Mouse (Mus musculus): ENCODE results near the gene Tubd1.

The Tubd1 gene

DNA sequence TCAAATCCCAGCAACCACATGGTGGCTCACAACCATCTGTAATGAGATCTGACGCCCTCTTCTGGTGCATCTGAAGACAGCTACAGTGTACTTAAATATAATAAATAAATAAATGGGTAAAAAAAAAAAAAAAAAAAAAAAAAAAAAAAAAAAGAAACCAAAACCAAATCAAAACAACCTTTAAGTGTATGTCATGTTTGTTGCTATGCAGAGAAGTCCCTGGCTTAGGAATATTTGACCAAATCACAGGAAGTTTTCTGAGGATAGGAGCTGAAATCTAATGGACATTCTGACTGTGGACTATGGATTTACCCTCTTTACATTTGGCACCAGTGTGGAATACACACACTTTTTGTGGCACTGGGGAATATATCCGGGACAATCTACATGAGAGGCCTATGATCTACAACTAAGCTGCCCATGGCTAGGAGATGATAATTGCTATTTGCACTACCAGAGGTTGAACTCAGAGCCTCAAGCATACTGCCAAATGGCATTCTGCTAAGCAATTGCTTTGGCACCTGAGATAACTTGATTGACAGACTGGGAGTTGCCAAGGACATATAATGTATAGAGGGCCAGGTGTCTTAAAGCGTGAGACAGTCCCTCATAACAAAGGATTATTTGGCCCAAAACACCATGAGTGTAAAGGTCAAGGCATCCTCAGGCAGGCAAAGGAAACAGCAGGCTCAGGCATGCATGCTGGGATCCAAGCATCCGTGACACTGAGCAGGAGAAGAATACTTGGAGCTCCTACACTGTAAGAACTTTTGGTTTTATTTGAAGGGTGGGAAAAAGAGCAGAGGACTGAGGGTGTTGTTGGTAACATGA lies 54.8 kb downstream of the Tubd1 start:
- no peak for DNase-seq (ENCODE audit: low spot score)

DNA sequence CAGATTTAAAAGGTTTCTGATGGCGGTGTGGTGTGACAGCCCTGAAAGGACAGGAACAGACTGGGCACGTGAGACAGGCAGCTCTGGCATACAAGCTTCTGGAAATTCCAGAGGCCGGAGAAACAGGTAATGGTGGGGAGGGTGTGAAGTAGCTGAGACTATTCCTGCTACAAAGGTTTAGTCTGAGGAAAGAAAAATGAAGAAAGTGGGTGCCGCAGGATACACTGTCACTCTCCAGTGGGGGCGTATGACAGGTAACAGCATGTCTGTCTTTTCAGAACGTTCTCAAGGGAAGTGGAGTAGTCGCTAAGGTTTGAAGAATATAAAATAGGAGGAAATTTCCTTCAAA lies 55.4 kb downstream of the Tubd1 start:
- DNase-seq (ENCODE audit: low spot score) = no peak

DNA sequence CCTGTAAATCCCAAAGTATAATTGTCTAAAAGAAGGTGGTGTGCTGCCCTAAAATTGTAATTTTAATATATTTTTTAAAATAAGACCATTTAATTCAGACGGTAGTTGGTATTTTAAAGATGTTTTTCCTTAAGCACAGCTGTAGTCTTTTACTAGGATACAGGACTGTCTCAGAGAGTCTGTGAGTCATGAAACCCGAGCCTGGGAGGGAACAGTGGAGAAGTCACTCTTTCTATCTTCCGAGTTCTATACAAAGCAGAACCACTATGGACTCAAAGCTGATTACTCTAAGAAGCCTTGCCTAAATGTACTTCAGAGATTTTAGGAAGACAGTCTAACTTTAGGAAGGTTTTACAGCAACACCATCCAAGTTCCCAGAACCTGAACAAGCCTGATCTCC lies 57.3 kb downstream of the Tubd1 start:
- DNase-seq (ENCODE audit: low spot score) = no peak

DNA sequence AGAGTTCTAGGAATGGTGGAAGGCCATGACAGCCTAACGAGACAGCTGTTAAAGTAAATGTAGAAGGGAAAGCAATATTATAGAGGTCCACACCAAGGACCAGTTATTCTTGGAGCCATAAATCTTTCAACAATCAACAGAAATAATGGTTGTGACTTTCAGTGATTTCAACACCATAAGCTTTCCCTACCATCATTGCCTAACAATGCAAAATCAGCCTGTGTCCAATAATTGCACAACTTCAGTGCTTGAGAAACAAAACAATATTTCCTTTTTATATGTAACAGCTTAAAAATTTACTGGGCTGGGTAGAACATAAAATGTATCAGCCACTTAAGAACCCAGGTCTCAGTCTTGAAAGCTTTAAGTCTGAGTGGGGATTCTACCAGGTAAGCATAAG lies 58.9 kb downstream of the Tubd1 start:
- no peak for DNase-seq (ENCODE audit: low spot score)

DNA sequence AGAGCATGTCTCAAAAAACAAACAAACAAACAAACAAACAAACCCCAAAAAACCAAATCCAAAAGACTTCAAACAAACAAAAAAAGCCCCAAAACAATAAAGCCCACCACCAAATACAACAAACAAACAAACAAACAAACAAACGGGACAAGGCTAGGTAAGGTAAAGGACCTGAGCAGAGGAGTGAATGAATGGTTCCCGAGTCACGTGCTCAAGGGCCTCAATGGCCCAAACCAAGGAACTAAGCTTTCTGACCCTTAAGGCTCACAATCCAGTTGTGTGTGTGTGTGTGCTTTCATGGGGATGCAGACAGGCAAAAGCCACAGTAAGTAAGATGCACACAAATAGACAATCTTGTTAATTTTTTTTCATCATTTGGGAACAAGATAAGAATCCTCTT lies 59.5 kb downstream of the Tubd1 start:
- no peak for DNase-seq (ENCODE audit: low spot score)

DNA sequence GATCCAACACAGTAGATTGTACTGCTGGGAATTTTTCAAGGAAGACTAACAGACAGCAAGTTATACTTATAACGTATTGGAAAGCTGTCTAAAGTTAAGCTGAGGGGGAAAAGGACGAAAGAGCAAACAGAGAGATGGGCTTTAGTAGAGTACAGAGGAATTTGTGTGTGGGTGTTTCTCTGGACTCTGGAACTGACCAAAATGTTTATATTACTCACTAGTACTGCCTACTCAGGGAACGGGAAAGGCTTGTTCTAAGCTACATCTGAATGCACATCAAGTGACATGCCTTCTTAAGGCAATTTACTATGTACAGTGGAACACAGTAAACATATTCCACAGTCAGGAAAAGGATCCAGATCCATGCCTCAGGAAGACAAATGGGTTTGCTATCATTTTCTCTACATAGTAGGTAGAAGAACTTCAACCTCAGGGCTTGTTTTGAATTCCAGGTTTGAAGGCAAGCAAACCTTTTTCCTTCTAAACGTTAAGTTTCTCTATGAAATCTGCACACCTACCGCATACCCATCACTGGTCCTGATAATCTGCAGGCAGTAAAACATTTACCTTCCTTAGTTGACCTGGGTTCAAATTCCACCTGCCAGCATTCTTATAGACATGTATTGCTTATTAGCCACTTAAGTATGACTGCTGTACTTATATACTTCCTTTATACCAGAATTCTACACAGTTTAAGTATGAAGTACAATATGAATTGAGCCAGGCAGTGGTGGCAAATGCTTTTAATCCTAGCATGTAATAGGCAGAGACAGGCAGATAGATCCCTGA lies 60.1 kb downstream of the Tubd1 start:
- no peak for DNase-seq (ENCODE audit: low spot score)

DNA sequence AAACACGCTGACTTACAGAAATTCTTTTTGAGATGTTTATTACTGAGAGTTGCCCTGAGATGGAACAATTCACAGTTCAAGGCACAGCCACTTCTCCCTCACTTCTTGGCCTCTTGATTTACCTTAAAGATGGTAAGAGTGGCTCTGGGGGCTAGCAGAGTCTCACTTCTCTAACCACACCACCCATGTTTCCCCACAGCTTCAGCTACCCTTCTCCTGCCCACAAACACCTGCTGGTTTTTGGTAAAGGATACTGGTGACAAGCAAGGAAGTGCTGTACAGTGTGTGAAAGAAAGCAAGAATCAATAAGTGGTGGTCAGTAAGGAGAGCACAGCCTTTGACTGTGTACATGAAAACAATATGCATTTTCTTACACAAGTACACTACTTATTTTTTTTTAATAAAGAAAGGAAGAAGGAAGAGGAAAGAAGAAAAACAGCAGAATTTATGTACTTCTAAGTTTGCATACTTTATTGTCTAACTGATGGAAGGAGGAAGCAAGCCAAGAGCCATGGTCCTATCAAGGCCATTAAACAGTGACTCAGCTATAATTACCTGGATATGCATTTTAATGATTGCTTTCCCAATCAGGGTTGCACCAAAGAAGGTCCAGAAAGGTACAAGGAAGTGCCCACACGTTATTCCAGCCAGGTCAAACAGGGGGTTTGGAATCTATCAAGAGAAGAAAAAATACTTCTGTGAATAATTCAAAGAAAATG lies 62.0 kb downstream of the Tubd1 start:
- DNase-seq (ENCODE audit: low spot score) = no peak

DNA sequence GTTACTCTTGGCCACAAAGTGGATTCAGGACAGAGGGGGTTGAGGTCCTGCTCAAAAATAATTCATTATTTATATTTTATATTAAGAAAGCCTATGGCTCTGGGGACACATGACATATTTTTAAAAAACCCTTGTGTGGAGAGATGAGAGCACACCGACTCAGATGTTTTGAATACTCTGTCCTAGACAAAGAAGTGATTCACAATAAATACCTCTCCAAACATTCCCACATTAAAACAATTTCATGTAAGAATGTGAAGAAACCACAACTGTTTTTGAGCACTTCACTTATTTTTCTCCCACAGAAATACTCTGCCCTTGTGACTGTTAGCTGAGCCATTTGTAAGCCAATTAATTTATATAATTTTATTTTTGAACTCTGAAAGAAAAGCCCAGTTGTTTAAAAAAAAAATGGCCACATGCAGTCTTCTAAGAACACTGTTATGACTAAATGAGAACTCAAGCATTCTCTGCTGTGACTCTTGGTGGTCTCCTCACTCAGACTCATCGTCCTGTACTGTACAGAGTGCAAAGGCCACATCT lies 63.1 kb downstream of the Tubd1 start:
- DNase-seq (ENCODE audit: low spot score) = no peak

DNA sequence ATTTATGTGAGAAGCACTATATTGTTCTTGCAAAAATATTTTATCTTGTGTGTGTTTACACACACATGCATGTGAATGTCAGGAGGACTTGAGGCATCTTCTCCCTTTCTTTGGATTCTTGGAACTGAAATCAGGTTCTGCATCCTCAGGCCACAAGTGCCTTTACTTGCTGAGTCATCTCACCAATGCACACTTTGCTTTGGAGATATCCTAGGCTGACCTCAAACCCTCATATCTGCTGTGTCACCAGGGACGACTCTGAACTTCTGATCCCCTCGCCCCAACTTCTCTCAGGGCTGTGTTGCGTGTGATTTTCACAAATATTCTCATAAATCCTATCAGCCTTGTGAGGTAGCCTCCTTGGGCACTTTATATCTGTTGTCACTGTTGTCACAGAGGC lies 65.4 kb downstream of the Tubd1 start:
- DNase-seq (ENCODE audit: low spot score) = no peak

DNA sequence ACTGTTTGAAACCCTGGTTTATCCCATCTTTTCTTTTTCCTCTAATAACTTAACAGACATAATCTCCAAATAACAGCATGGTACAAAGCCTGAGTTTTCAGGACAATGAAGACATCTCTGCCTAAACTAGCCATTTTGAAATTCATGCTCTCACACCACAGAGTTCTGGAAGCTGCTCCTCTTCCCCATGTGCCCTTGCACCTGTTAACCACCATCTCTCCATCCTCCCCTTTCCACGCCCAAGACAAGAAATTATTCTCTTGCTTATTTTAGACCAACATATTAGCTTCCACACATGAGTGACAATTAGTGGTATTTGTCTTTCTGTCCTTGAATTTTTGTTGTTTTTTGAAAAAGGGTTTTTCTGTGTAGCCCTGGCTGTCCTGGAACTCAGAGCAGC lies 67.2 kb downstream of the Tubd1 start:
- DNase-seq (ENCODE audit: low spot score) = no peak

DNA sequence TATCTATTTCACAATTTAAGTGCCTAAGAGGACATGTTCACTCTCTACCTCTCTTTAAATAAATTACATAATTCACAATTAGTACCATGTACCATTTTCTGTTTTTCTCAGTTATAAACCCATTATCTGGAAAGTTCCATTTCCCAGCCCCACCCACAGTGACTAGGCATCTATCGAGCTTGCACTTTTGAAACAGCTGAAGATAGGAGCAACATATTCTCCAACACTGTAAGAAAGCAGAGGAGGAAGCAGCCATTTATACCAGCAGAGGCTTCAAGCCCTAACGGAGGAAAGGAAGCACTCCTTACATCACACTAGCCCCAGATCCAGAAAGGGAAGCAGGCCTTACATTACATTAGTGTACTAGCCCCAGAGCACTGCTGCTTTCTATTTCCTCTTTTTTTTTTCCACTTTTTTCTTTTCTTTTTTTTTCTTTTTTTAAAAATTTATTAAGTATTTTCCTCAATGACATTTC lies 69.3 kb downstream of the Tubd1 start:
- DNase-seq (ENCODE audit: low spot score) = peak; percentile 23

DNA sequence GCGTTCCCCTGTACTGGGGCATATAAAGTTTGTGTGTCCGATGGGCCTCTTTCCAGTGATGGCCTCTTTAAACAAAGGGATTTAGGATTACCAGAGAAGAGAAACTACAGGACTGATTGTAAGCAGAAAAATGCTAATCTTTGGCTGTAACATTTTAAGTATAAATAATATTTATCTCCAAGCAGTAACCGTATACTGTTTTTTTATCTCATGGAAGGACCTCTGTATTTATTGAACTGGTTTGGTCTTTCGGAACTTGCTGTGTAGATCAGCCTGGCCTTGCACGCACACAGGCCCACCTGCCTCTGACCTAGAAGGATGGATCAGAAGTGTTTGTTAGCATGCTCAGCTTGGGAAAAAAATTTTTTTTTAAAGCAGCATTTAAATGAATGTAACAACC lies 69.8 kb downstream of the Tubd1 start:
- no peak for DNase-seq (ENCODE audit: low spot score)
